Mouse (Mus musculus) E14TG2a.4 (cell line): ENCODE data around the gene Nlrp3.
A peak's percentile ranks its signal among the peaks of the same experiment; 100 is the strongest.

ENCODE experiments used
- CTCF ChIP-seq: conservative IDR thresholded peaks from 2 replicates; pipeline ENCODE4 v1.5.1; 2014; ENCODE audit warnings: low read length
- NANOG ChIP-seq: IDR thresholded peaks from 2 replicates; pipeline ENCODE4 v1.6.1; 2014; ENCODE audit warnings: borderline replicate concordance, low read length, mixed read lengths

DNA sequence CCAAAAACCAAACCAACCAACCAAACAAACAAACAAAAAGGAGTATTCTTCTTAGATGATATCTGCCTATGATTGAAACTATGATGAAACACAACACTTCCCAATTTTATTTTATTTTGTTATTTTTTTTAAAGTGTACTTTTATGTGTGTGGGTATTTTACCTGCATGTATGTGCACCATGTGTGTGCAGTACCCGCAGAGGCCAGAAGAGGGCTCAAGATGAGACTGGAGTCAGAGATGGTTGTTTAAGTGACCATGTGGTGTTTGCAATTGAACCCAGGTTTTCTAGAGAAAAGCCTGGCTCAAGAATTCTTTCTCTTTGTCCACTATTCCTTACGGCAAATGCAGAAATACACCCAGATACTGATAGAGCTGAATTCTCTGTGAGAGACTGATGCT, 17.2 kb upstream of the Nlrp3 start:
- TF ChIP-seq CTCF (peak; percentile 70), NANOG (no peak)
